Mouse (Mus musculus): Measurements from ENCODE around the gene Msantd2. TPM values are rescaled to one million over a fixed set of nuclear protein-coding genes. Genes with fewer than 3 reads are reported as not detected.

Gene Msantd2
- total RNA-seq, 2 experiments from 2014 or later = 14.0 to 23.0 TPM

DNA sequence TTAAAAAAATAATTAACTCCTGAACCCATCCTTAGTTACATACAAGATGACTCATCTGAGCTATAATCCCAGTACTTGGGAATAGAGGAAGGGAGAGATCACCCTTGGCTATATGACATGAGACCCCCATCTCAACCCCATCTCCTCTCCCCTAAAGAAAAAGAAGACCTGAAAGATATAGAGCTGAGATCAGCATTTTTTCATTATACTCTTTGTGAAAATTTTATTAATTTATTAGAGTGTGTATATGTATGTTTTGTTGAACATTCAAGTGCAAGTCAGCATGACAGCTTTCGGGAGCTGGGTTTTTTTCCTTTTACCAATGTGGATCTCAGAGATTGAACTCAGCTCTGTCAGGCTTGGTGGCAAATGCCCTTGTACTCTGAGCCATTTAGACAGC is 12.1 kb downstream of the Msantd2 start:
- no peak for DNase-seq (ENCODE audit: low spot score in 2 of 2)

- DNase-seq (ENCODE audit: low spot score in 2 of 2) = no peak
Observed at GRCm38 (mm10) chr9:37504348-37504747, 15.2 kb downstream of the Msantd2 start.

DNA sequence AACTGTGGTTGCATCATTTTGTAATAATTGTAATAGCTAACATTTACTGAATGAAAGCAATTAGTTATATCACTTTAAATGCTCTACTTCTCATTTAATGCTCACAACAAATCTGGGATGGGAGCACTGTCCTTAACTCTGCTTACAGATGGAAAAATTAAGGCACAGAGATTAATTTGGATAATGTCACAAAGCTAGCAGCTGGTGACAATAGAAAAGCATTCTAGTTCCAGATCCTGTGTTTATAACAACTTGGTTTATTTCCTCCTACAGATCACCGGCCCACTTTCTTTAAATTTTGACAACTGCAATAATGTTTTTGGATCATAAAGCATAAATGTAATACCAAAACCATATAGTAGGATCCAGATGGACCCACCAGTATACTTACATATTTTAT is 16.9 kb downstream of the Msantd2 start:
- DNase-seq (ENCODE audit: low spot score in 2 of 2) = no peak

GRCm38 (mm10) chr9:37512097-37512496 is 23.0 kb downstream of the Msantd2 start:
- no peak for DNase-seq (ENCODE audit: low spot score in 2 of 2)

- DNase-seq (ENCODE audit: low spot score in 2 of 2) = no peak
Observed at GRCm38 (mm10) chr9:37514456-37514855, 25.3 kb downstream of the Msantd2 start.

- DNase-seq (ENCODE audit: low spot score in 2 of 2) = no peak
Observed at GRCm38 (mm10) chr9:37517467-37517866, 28.3 kb downstream of the Msantd2 start.

- no peak for DNase-seq (ENCODE audit: low spot score in 2 of 2)
Observed at GRCm38 (mm10) chr9:37518991-37519390, 29.9 kb downstream of the Msantd2 start.

DNA sequence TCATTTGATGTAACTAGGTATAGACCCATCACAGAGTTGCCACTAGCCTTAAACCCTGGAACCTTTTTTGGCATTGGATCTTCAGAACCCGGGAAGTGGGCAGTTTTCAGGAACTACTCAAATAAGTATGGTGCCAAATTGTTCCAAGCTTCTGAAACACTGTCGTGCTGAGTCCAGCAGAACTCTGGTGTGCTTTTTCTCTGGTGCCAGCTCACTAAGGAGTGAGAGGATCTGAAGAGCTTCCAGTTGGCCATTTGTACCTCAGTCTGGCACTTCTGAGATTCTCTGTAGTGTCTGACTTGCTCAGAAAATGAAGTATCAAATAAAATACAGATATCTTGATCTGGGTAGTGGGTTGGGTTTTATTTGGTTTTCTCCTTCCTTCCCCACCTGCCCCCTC is 30.9 kb downstream of the Msantd2 start:
- DNase-seq (ENCODE audit: low spot score in 2 of 2) = no peak

DNA sequence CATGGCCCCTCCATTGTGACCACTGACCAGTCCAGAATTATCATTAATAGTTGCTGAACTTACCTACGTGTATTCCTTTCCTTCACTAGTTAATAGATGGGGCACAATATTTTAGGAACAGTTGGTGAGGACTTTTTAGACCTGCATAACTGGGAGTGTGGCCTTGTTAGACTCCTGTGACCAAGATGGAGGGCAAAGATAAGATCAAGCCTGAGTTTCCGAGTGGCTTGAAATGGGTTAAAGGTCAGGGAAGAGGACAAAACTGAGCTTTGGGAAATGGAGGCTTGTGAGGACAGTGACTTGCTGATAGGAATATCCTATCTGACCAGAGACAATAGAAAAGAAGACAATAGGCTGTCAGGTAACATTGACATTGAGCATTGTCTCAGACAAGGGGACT is 36.3 kb downstream of the Msantd2 start:
- no peak for DNase-seq (ENCODE audit: low spot score in 2 of 2)

DNA sequence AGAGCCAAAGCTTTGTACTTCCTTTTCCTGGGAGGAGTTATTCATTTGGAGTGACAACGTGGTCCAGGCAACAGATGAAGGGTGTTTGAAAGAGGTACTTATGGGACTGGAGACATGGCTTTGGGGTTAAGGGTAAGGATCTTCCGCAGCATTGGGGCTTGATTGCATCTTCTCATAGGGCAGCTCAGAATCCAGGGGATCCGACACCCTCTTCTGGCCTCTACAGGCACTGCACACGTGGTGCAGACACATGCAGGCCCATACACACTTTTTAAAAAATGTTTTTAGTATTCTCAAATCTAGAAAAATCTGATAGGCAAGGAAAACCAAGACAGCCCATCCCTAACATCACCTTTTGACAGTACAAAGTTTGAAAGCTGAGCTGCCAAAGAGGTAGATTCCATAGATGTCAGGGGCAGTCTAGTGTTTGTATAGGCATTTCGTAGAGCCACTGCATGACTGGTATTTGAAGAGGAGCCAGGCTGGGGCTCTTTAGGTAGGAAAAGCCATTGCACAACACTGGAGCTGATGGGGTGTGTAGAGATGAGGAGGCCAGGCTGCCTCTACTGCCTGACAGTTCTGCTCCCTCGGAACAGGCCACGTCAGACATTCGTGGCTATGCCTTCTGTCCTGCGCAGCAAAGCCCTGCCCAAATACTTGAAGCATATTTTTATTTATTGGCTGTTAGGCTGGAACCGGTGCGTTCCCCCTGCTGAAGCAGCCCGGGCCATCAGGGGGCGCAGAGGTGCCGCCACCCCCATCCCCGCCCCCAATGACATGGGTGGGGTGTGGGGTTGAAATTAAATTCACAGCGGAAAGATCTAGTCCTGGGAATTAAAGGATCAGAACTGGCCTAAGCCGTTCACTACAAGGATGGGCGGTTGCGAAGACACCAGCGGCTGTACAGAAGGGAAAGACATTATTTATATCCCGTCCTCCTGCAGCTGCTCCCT is 37.6 kb downstream of the Msantd2 start:
- no peak for DNase-seq (ENCODE audit: low spot score in 2 of 2)

GRCm38 (mm10) chr9:37527396-37528224 is 38.5 kb downstream of the Msantd2 start, which contains the start of gene Esam:
Esam (plus strand) TSS chr9:37528078.
- DNase-seq (ENCODE audit: low spot score in 2 of 2) = no peak

GRCm38 (mm10) chr9:37528225-37528970 is 39.3 kb downstream of the Msantd2 start:
- DNase-seq (ENCODE audit: low spot score in 2 of 2) = no peak

- no peak for DNase-seq (ENCODE audit: low spot score in 2 of 2)
Observed at GRCm38 (mm10) chr9:37530031-37530887, 41.1 kb downstream of the Msantd2 start.

GRCm38 (mm10) chr9:37530888-37531705 is 42.0 kb downstream of the Msantd2 start:
- no peak for DNase-seq (ENCODE audit: low spot score in 2 of 2)

DNA sequence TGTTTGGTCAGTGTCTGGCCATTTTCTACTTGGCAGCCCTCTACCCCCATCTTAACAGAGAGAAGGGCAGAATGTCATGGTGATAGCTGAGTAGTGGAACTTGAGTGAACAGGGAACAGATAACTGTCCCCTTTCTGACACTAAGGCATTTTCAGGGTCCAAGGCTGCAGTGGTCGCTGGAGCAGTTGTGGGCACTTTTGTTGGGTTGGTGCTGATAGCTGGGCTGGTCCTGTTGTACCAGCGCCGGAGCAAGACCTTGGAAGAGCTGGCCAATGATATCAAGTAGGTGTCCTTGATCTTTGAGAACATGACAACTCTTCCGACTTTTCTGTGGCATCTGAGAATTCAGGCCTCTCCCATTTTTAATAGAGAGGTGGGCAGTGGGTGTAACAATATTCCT is 47.7 kb downstream of the Msantd2 start:
- no peak for DNase-seq (ENCODE audit: low spot score in 2 of 2)

- no peak for DNase-seq (ENCODE audit: low spot score in 2 of 2)
Observed at GRCm38 (mm10) chr9:37537658-37538250, 48.6 kb downstream of the Msantd2 start.

DNA sequence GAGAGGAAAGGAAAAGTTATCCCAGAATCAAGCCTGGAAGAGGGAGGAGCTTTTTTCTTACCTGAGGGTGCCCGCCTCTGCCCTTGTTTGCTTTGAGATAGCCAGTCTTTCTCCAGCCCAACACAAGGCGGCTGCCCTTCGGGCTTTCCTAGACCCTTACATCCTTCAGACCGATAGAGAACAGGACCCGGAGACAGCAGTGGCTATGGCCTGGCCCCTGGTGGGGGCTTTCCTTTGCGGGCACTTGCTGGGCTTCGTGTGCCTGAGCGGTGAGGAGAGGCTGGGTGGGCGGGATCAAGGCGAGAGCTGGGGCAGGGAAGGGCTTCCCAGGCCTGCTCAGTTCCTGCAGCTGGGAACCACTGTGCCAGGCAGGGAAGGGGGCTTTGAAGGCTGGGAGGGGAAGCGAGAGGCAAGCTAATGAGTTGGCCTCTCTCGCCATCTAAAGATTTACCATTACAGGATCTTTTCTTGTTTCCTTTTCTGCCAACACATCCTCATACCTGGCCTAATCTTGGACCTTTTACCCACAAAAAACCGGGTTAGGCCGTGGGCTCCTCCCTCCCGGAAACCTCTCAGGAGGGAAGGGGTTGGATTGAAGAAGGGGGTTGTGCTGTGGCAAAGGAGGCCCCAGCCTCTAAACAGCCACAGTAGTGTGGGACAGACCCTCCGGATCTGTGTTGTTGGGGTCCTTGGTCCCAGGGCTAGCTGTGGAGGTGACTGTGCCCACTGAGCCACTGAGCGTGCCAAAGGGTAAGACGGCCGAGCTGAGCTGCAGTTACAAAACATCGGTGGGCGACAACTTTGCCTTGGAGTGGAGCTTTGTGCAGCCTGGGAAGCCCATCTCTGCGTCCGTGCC is 50.3 kb downstream of the Msantd2 start, which contains the start of gene Vsig2:
TSS of gene Vsig2 (plus strand) at position 86 of the 856 bp plus-strand sequence.
- no peak for DNase-seq (ENCODE audit: low spot score in 2 of 2)

- no peak for DNase-seq (ENCODE audit: low spot score in 2 of 2)
Observed at GRCm38 (mm10) chr9:37540226-37540625, 51.1 kb downstream of the Msantd2 start.

Measured in left cerebral cortex, adult 18-20 months (tissue).